Mouse (Mus musculus): Measurements from ENCODE around the gene Sec24d.

The Sec24d gene

DNA sequence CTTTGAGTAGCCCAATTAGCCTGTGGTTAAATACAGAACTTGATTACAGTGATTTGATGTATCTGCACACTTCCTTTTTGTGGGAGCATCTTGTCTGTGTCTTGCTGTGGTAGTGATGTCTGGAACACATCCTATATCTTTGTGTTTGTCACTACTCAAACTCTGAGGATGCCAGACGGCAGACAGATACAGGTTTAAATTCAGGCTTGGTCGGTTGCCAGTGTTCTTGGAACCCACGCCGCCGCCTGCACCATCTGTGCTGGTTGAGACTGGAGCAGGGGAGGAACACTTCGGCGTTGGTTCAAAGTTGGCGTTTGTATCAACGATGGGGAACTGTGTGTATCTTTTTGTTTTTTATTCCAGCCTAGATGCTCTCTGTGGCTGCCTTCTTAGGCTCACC is 31.0 kb downstream of the Sec24d start:
- DNase-seq (ENCODE audit: low spot score), result peak; percentile 56

DNA sequence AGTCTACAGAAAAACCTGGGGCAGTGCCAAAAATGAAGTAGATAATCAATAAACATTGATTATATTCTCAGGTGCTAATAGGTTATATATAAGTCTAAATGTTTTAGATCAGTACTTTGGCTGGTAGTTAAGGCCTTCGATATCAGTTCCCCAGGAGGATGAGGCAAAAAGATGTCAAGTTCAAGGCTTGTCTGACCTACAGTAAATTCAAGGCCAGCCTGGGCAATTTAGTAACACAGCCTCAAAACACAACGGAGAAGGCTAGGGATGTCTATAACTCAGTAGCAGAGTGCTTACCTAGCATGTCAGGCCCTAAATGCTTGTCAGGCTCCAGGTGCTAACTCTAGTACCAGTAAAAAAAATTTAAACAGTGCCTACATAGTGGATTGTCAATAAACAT is 34.3 kb downstream of the Sec24d start:
- DNase-seq (ENCODE audit: low spot score), result no peak

DNA sequence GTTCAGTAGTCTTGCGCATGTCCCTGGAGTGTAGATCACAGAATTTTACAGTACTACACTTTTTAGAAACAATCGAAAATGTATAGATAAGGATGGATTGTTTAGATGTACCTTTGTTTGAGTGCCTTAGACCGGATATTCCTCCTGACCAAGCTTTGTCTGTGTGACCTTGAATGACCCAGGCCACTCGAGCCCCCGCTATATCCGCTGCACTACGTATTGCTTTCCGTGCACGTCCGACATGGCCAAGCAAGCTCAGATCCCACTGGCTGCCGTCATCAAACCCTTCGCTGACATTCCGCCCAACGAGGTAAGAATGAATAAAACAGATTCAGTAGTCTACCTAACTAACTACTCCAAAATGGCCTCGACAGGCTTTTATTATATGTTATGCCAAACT is 38.4 kb downstream of the Sec24d start:
- no peak for DNase-seq (ENCODE audit: low spot score)

DNA sequence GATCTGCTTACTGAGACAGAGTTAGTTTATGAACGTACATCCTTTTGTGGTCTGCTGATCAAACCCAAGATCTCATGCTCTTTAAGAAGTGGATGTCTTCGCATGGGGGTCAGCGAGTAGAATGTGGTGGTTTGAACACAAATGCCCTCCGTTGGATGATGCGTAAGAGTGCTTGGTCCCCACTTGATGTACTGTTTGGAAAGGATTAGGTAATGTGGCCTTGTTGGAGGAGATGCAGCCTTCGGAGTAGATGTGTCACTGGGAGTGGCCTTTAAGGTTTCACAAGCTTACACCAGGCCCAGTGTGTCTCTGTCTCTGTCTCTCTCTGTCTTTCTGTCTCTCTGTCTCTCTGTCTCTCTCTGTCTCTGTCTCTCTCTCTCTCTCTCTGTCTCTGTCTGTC is 40.2 kb downstream of the Sec24d start:
- DNase-seq (ENCODE audit: low spot score), result no peak

DNA sequence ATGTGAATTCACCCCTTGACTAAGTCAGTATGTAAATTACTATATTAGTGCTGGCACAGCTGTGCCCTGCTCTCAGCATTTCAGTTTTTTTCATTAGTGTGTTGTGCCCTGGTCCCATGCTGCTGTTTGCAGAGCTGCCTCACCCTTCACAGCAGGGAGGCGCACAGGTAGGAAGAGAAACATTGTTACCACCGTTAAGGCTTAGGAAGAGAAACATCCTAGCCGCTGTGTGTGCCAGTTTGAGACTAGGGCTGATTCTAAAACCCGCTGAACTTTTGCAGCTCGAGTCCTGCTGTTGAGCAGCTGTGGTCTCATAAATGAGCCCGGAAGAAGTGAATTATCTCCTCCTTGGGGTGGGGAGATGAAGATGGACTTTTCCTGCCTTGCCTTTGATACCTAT is 41.9 kb downstream of the Sec24d start:
- DNase-seq (ENCODE audit: low spot score), result no peak

DNA sequence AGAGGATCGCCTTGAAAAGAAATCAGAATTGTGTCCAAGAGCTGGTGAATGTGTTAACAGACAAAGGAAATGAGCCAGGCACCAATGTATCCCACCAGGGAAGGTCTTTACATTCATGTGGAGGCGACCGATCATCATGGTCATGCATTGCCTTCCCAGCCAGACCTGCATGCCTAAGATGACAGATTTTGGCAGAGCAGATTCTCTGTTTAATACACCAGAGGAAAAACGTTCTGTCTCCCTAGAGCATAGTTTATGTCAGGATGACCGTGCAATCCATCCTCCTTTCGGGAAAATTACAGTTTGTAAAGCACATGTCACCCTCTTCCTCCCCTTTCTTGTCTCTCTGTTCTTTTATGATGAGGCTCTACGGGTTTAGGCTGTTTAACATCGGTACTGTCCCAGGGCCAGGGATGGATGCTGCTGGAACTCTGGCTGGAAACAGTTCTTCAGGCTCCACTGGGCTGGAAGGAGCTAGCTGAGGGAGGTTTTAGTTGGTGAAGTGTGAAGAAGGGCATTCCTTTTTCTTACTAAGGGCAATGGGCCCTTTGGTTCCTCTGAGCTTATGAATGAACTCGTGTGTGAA is 45.3 kb downstream of the Sec24d start:
- DNase-seq (ENCODE audit: low spot score), result no peak

DNA sequence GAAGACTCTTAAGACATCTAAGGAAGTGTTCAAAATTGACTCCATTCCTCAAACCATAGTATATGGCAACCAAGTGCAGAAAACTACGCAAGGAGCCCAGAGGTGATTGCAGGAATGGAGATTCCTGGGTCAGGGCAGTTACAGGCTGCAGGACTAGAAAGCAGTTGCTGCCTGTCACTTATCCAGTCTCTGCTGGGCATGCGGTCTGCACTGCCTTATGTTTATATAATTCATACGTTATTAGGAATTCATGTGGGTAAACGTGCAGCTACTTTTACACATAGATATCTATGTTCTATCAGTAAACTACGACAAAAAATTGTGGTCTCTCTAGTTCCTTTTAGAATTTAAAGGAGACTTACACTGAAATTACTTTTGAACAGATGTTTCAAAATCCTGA is 46.2 kb downstream of the Sec24d start:
- no peak for DNase-seq (ENCODE audit: low spot score)

DNA sequence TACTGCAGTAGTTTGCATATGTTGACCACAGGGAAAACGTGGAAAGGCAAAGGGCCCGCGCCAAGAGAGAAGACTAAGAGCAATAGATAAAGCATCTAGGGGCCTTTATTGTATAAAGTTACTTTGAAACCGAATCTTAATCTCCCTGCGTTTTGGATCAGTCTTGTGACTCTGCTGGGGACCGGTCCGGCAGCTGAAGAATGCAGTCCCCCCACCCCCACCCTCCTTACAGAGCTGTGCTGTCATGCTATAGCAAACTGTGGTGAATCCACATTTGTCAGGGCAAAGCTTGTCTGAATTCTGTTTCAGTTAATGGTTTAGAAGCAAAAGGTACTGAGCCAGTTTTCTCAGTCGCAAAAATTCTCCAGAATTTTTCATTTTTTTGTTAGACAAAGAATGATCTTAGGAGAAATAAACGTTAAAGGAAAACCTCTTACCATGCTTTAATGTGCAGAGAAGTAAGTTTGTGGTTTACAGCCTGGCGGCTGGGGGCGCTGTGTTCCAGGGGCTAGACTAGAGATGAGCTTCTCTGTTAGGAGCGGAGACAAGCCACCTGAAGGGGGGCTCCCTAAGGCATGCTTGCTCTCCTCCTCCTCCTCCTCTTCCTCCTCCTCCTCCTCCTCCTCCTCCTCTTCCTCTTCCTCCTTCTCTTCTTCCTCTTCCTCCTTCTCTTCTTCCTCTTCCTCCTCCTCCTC is 46.8 kb downstream of the Sec24d start:
- DNase-seq (ENCODE audit: low spot score), result no peak

DNA sequence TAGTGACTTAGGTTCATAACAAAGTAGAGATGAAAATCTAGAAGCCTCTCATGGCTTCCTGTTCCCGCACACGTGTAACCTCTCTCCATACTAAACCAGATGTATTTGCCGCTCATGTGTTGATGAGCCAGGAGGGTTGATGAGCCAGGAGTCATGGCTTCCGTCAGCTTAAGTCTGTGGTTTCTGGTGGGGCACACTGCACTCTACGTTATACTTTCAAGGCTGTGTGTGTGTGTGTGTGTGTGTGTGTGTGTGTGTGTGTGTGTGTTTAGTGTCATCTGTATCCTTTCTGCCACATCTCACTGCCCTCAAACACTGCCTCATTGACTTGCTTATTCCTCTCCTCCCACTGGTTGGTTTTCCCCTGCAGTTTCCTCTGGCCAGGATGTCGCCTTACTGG is 48.8 kb downstream of the Sec24d start:
- DNase-seq (ENCODE audit: low spot score), result no peak

DNA sequence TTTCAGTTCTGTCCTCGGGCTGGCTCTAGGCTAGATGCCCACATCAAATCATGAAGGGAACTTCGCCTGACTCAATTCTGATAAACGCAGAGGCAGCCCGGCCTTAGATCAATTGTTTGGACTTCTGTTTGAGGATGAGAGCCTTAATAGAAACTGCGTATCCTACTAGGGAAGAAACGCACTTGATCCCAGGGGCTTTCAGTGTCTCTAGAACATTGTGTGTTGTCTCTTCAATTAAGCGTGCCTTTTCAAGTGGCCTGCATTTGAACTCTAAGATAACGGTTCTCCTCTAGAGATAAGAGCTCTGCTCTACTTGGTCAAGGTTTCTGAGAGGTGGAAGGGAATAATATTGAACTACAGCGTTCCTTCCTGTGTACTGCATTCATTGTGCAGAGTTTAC is 49.8 kb downstream of the Sec24d start:
- DNase-seq (ENCODE audit: low spot score), result no peak

DNA sequence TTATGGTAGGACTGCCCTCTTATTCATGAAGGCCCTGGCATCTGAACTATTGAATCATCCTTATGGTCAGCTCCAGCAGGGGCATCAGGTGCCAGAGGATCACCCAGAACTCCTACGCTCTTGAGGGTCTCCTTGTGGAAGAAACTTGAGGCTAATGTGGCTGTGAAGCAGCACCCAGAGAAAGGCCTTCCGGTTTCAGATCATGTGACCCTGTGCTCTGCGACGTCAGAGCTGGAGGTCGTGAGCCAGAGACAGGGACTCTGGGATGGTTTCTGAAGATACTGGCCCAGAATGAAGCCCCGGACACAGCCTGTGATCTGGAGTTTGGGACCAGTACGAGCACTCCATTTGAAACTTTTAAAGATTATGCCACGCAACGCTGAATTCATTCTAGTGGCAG is 53.1 kb downstream of the Sec24d start:
- no peak for DNase-seq (ENCODE audit: low spot score)

DNA sequence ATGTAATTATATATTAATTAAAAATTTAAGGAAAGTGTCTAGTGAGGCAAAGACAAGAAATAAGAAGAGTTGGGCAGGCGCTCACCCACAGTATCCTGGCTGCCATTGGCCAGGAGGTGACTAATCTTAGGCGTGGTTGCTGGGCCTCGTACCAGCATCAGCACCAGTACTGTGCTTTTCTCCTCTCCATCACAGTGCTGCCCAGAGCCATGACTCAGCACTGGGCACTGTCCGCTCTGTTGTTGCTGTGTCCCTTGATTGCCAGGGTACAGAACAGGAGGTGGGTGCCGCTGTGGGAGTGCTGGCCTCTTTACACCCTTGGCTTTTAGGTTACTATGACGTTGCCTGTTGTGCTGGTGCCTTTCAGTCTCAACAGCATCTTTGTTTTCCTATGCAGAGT is 54.4 kb downstream of the Sec24d start:
- DNase-seq (ENCODE audit: low spot score), result no peak

DNA sequence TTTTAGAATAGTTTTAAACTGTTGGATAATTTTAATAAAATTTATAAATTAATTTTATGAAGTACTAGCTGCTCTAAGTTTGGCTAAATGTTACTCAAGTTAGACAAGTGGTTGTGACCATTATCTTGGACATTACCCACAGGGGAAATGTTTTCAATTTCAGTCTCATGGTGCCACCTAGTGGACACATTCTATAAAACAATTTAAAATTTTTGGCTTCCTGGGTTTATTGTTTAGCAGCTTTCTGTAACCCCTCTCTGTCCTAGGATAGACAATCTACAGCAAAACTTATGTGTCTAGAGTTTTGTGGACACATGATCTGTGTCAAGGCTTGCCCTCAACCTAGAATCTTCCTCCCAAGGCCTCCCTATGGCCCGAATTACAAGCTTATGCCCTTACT is 54.9 kb downstream of the Sec24d start:
- DNase-seq (ENCODE audit: low spot score), result peak; percentile 33

DNA sequence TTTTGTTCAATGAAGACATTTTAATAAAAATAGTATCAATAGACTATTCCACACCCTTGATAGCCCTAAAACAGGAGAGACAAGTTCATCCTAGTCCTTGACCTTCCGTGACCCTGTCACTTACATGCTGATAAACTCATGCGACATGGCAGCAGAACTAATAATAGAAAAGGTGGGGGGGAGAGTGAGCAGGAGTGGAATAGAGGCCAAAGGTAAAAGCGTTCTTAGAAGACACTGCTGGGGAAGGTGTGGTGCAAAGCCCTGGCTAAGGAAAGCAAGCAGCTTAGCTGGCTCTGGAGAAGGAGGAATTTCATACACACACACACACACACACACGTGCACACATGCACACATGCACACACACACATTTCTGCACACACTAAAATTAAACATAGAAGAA is 57.1 kb downstream of the Sec24d start:
- DNase-seq (ENCODE audit: low spot score), result no peak

DNA sequence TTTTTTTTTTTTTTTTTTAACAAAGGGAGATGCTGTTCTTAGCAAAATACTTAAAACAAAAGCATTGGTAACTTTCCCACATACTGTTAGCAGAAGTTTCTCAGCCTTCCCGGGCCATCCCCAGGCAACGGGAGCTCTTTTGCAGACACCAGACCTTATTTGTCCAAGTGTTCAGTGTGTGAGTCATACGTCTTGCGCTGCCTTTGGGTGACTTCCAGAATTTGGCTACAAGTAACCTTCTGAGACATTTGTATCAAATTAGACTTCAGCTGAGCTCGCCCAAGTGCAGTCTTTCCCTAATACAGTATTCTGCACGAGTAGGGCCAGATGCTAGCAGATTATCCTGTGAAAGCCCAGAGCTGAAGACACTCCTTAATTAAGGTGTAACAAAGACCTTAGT is 62.0 kb downstream of the Sec24d start:
- DNase-seq (ENCODE audit: low spot score), result no peak

DNA sequence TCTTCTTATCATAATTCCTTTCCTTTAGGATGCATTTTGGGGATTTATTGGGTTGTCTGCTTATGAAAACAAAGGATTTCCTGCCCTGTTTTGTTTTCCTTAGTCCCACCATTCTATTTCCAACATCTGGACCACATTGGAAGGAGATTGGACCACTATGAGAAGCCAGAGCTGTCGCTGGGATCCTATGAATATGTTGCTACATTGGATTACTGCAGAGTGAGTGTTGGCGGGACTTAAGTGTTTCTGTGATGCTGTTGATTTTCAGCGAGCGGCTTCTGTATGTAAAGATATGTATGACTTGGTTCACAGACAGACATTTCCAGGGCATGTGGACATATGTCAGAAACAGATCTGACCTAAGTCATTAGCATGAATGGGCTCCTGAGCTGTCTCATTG is 63.0 kb downstream of the Sec24d start:
- no peak for DNase-seq (ENCODE audit: low spot score)

DNA sequence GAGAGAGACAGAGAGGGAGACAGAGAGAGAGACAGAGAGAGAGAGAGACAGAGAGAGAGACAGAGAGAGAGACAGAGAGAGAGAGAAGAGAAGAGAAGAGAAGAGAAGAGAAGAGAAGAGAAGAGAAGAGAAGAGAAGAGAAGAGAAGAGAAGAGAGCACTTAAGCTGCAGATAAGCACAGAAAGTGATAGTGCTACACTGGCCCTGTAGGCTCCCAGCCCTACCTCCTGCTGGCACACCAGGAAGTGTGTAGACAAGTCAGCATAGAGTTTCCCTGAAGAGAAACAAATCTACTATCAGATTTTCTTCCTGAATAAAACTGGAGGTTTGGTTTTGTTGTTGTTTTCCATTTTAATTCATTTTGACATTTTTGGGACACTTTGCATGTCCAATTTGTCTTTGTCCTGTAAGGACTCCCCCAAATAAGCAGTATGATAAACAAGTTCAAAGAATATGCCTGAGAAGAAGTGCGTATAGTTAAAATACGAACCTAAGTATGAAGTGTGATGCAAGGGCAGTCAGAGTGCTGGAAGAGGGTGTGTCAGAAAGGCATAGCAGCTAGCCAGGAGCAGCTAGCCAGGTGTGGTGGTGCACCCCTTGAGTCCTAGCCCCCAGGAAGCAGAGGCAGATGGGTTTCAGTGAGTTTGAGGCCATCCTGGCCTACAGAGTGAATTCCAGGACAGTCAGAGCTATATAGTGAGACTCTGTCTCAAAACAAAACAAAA is 65.2 kb downstream of the Sec24d start:
- DNase-seq (ENCODE audit: low spot score), result no peak

DNA sequence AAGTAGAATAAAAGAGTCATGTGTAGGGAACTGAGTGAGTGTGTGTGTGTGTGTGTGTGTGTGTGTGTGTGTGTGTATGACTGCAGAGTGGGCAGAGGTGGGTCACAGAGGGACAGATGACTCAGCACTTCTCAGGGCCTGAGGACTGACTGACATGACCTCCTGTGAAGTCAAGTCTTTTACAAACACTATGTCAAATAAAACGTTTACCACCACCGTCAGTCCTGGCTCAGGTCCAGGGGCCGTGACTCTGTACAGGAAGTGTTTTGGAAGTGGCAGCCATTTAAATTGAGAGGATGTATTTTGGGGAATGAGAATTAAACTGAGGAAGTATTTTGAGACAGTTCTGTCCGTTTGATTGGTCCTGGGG is 65.8 kb downstream of the Sec24d start:
- DNase-seq (ENCODE audit: low spot score), result no peak

DNA sequence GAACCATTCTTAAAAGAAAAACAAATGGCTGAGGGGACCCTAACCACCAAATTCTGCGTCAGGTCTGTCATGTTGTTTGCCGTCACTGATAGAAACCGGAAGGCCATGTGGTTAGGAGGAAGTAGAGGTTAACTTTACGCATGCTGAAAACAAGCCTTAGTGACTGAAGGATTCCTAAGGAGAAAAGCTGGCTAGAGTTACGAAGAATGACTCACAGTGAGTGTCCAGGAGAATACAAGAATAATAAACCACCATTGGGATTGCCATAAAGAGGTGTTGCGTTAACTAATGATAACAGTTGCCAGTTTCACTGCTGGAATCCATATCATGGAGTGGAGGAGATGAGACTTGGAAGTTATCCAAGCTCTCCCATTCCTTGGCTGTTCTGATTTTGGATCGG is 67.7 kb downstream of the Sec24d start:
- no peak for DNase-seq (ENCODE audit: low spot score)

DNA sequence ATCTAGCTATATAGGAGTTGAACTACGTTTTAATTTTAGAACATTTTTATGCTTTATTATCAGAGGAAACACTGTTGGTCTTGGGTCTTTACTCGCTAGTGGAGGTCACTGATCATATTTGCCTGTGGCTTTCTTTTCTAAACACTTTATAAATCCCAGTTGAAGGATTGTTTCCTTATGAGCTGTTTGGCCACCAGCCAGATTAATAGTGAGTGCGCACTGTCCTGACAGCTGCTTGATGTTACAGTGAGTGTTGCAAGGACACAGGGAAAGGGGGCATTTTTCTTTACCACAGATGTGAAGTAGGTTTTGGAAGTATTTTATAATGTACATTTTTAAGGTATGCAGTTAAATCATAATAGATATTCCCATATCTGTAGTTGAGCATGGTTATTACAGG is 68.2 kb downstream of the Sec24d start:
- DNase-seq (ENCODE audit: low spot score), result no peak

DNA sequence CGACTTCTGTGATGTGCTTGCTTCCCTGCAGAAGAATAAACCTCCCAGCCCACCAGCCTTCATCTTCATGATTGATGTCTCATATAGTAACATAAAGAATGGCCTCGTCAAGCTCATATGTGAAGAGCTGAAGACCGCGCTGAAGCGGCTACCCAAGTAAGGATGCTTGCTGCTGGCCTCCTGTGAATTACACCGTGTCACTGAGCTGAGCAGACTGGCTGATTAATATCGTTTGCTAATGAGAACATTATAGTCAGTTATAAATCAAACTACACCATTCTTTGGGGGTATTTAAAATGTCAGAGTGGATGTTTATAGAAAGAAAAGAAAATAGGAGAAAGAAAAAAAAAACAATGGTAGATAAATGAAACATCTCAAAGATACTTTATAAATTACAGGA is 69.2 kb downstream of the Sec24d start:
- no peak for DNase-seq (ENCODE audit: low spot score)

DNA sequence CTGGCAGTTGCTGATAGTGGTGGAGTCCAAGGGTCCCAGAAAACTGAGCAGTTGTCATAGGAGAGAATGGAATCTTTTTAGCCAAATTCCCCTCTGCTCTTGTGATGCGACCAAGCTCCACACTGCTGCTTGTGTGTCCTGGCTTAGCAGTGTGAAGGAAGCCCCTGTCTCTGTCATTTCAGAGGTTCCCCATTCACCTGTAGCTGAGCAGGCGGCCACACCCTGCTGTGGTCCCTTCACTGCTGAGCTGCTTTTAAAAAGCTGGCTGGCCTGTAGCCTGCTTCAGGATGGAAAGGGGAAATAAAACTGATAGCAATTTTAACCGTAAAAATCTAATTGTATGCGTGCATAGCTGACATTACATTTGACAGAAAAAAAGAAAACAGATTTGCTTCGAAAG is 69.7 kb downstream of the Sec24d start:
- no peak for DNase-seq (ENCODE audit: low spot score)

DNA sequence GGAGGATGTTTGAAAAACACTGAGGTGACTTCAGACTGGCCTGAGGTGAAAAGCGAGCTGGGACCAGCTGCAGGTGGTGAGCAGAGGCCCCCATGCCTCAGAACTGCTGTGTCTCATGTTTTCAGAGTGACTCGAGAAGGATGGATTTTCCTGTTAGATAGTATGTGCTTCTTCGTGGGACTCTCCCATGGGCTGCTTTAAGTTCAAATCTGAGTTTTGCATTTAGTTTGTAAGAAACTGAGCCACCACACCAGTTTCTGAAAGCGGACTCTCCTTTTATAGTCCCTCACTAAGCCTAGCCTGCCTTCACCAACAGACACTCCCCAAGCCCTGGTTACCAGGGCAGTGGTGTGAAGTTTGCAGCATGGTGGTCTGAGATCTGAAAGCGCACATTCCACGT is 70.6 kb downstream of the Sec24d start:
- DNase-seq (ENCODE audit: low spot score), result no peak

DNA sequence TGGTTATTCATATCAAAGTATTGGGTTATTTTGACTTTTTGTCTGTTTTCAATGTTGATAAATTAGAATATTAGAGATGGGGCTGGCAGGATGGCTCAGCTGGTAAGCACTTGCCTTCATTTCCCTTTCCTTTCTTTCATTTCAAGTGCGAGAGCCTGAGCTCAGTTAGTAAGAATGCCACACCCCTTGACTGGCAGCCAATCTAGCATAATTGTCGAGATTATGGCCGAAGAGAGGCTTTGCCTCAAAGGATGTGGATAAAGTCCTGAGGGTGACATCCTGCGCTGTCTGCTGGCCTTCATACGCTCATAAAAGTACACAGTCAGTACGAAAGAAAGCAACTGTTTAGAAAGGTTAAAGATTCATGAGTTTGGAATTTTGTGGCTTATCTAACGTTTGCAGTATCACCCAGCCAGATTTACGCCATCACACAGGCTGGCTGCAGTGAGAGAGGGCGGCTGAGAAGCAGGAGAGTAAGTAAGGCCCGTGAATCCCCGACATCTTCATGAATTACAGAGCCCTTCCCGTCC is 71.5 kb downstream of the Sec24d start:
- DNase-seq (ENCODE audit: low spot score), result no peak

All from left cerebral cortex, adult 11 months (tissue).